Mouse (Mus musculus) C2C12 (cell line): ENCODE measurements around the gene Akap13.

Experiments used
- CTCF ChIP-seq: IDR thresholded peaks from one replicate; pipeline ENCODE4 v1.5.1; 2011; ENCODE audit not compliant: control insufficient read depth, insufficient read depth, insufficient read length
- FOSL1 ChIP-seq: IDR thresholded peaks from one replicate; pipeline ENCODE4 v1.8.0; 2011; ENCODE audit warnings: mild to moderate bottlenecking, low read length; ENCODE audit not compliant: poor library complexity, insufficient read depth, severe bottlenecking
- MAX ChIP-seq: IDR thresholded peaks from one replicate; pipeline ENCODE4 v1.6.1; 2011; ENCODE audit warnings: mild to moderate bottlenecking, control low read depth
- MYOG ChIP-seq: IDR thresholded peaks from one replicate; pipeline ENCODE4 v1.6.1; 2011; ENCODE audit not compliant: control insufficient read depth, insufficient read length; ENCODE audit errors: extremely low read depth
- USF1 ChIP-seq: IDR thresholded peaks from one replicate; pipeline ENCODE4 v1.6.1; 2011; ENCODE audit warnings: low read depth, mild to moderate bottlenecking, control low read depth, moderate library complexity

- TF ChIP-seq CTCF = no peak
- no peak for TF ChIP-seq MAX
- TF ChIP-seq FOSL1 = no peak
- TF ChIP-seq MYOG = no peak
- TF ChIP-seq USF1 = no peak
Measured at GRCm38 (mm10) chr7:75648051-75648450, 192.7 kb downstream of the Akap13 start.
